Comparison of ENCODE assay signal across 19 mouse cellular contexts in the genomic region with DNA sequence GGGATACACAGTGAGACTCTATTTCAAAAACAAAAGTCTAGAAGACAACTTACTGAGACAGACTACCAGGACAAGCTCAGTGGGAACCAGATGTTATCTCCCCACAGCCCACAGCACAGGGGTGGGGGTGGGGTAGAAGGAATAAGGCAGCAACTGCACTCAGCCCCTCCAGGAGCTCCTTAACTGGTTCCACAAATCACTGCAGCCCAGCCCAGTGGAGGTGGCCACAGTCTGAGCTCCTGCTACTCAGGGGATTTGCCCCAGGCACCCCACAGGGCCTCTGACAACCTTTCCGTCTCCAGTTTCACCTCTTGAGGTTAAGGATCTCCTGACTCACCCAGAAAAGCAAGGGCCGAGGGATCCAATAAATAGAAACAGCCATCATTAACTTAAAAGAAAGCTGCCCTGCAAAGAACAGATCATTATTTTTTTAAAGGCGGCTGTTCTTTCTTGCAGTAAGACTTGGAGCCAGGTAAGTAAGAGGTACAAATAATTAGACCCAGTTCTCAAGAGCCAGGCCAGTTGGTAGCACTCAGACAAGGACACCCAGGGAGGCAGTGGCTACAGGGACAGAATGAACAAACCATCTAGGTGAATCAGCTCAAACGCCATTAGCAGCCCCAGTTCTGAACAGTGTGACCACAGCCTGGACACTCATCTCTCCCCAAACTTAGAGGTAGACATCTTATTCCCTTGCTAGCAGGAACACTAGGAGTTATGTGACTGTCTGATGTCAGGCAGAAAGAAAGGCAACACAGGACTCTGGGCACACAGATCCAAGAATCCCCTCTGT. TPM values are rescaled to one million over a fixed set of nuclear protein-coding genes. Genes with fewer than 3 reads are reported as not detected.
DNase-seq lines count a peak whose midpoint lies in the region; ATAC-seq and TF ChIP-seq lines count a peak whose summit lies in the region.
"Had no signal": no experiment of that assay in that cellular context is flagged by ENCODE, and none has a peak within 500 bp of the region (broad histone marks: within the 10 kb centered on the region; RNA-seq: fewer than 3 reads in every experiment).

No protein-coding gene starts in this region.

- no peak for TF ChIP-seq POLR2A in thymus, adult 2 months (IDR thresholded peaks at IDR 0.05; ENCODE audit: control insufficient read depth, extremely low read depth, insufficient read depth, low read length, poor library complexity)

- H3K4me3 ChIP-seq in gastrocnemius, adult 2 months: no peak overlapping the region
- no peak overlapping the region for H3K4me3 ChIP-seq in thymus, adult 2 months (ENCODE audit: control insufficient read depth, insufficient read depth, low read length)
- H3K4me3 ChIP-seq in embryonic facial prominence, embryonic 15.5 days (replicated peaks): no peak overlapping the region
- H3K4me3 ChIP-seq in liver, embryonic 12.5 days: no peak overlapping the region

- no peak for TF ChIP-seq CTCF in gastrocnemius, adult 2 months (IDR thresholded peaks at IDR 0.05)
- TF ChIP-seq CTCF in thymus, adult 2 months (IDR thresholded peaks at IDR 0.05; ENCODE audit: borderline replicate concordance, control insufficient read depth, extremely low read depth, insufficient read depth, low read length, poor library complexity): no peak

- no peak overlapping the region for H3K9ac ChIP-seq in embryonic facial prominence, embryonic 15.5 days
- no peak overlapping the region for H3K9ac ChIP-seq in liver, embryonic 12.5 days

- H3K9me3 ChIP-seq in embryonic facial prominence, embryonic 15.5 days (replicated peaks): no peaks in the 10 kb centered on the region
- no peaks in the 10 kb centered on the region for H3K9me3 ChIP-seq in liver, embryonic 12.5 days (replicated peaks)

- H3K4me2 ChIP-seq in embryonic facial prominence, embryonic 15.5 days (replicated peaks): no peak overlapping the region
- H3K4me2 ChIP-seq in liver, embryonic 12.5 days: no peak overlapping the region

- peaks cover 3% of the 10 kb centered on the region for H3K4me1 ChIP-seq in thymus, adult 2 months (replicated peaks; ENCODE audit: control insufficient read depth, insufficient read depth, low read length)
- peaks cover 13% of the 10 kb centered on the region for H3K4me1 ChIP-seq in embryonic facial prominence, embryonic 15.5 days
- peaks cover 26% of the 10 kb centered on the region for H3K4me1 ChIP-seq in liver, embryonic 12.5 days

- DNase-seq in gastrocnemius, adult 2 months: no peak
- DNase-seq in gastrocnemius, postnatal 36 days: no peak
- DNase-seq in thymus, postnatal 0 days (ENCODE audit: low spot score): peak; percentile 19
- DNase-seq in thymus, adult 2 months: no peak
- no peak for DNase-seq in right cerebral cortex, adult 18-20 months
- no peak for DNase-seq in gastrocnemius, adult 18-20 months (ENCODE audit: low spot score)
- DNase-seq: cerebellum, postnatal 10 days; kidney, adult 8-10 months; layer of hippocampus, adult 9-11 months; lung, adult 2 months had no signal

- 87% methylated on average over 4 of the region's 4 CpGs for WGBS in thymus, adult 2 months
- 17% methylated on average over 4 of the region's 4 CpGs for WGBS in embryonic facial prominence, embryonic 15.5 days
- WGBS in liver, embryonic 12.5 days (ENCODE audit: insufficient replicate concordance): 55% methylated on average over 4 of the region's 4 CpGs

- peak overlapping the region; percentile 54; the same call in 1 of the 2 replicates for H3K27ac ChIP-seq in gastrocnemius, adult 2 months
- no peak overlapping the region for H3K27ac ChIP-seq in thymus, adult 2 months (ENCODE audit: control insufficient read depth, insufficient read depth, low read length)
- H3K27ac ChIP-seq in embryonic facial prominence, embryonic 15.5 days (replicated peaks): peak overlapping the region; percentile 55; the same call in 1 of the 2 replicates
- no peak overlapping the region for H3K27ac ChIP-seq in liver, embryonic 12.5 days
- H3K27ac ChIP-seq: hindbrain, postnatal 0 days had no signal

- H3K36me3 ChIP-seq in thymus, adult 2 months (ENCODE audit: control insufficient read depth, insufficient read depth, low read length): no peaks in the 10 kb centered on the region
- H3K36me3 ChIP-seq in embryonic facial prominence, embryonic 15.5 days: no peaks in the 10 kb centered on the region
- H3K36me3 ChIP-seq in liver, embryonic 12.5 days: no peaks in the 10 kb centered on the region

- ATAC-seq in embryonic facial prominence, embryonic 15.5 days (ENCODE audit: insufficient number of reproducible peaks, low FRiP score, low TSS enrichment, low read depth): peak; percentile 32; the same call in 1 of the 2 replicates
- ATAC-seq in liver, embryonic 12.5 days: no peak
- ATAC-seq: hindbrain, postnatal 0 days had no signal

- H3K27me3 ChIP-seq in thymus, adult 2 months (ENCODE audit: control insufficient read depth, insufficient read depth, low read length): no peaks in the 10 kb centered on the region
- H3K27me3 ChIP-seq in embryonic facial prominence, embryonic 15.5 days: no peaks in the 10 kb centered on the region
- H3K27me3 ChIP-seq in liver, embryonic 12.5 days (replicated peaks): no peaks in the 10 kb centered on the region

- intact Hi-C loops in gastrocnemius, adult 2 months (cut with DNase I): no loop called here
- intact Hi-C loops in gastrocnemius, postnatal 36 days (cut with DNase I): no loop called here

RNA-seq across cellular contexts. Expression of a gene that starts 11.9 kb away (rescaled TPM):
- 10 to 100 TPM; 13.3 to 13.9 TPM for total RNA-seq in gastrocnemius, adult 2 months (2021)
- total RNA-seq in gastrocnemius, postnatal 36 days (2021): 10 to 100 TPM; 10.9 to 15.1 TPM
- 43.9 and 49.5 TPM in 2 replicates for polyA plus RNA-seq in thymus, postnatal 0 days (2015; fragmentation: Nextera tagmentation; extraction: Ambion mirVana)
- polyA plus RNA-seq in thymus, adult 2 months (2012; rRNA removed): 56.2 and 60.9 TPM in 2 replicates
- 54.1 and 61.4 TPM in 2 replicates for polyA plus RNA-seq in embryonic facial prominence, embryonic 15.5 days (2015; fragmentation: Nextera tagmentation; extraction: Ambion mirVana)
- polyA plus RNA-seq in liver, embryonic 12.5 days (2016; fragmentation: Nextera tagmentation; extraction: Ambion mirVana): 27.7 and 29.9 TPM in 2 replicates
- 10 to 100 TPM; 13.8 to 14.4 TPM for total RNA-seq in gastrocnemius, adult 18-20 months (2021)

RNA-seq across cellular contexts. Expression of a gene that starts 12.1 kb away (rescaled TPM):
- 1 to 10 TPM; 6.6 to 8.6 TPM for total RNA-seq in gastrocnemius, adult 2 months (2021)
- 1 to 10 TPM; 7.7 to 7.8 TPM for total RNA-seq in gastrocnemius, postnatal 36 days (2021)
- 20.1 and 25.8 TPM in 2 replicates for polyA plus RNA-seq in thymus, postnatal 0 days (2015; fragmentation: Nextera tagmentation; extraction: Ambion mirVana)
- 6.4 and 7.1 TPM in 2 replicates for polyA plus RNA-seq in thymus, adult 2 months (2012; rRNA removed)
- 19.0 and 21.7 TPM in 2 replicates for polyA plus RNA-seq in embryonic facial prominence, embryonic 15.5 days (2015; fragmentation: Nextera tagmentation; extraction: Ambion mirVana)
- 11.6 and 13.2 TPM in 2 replicates for polyA plus RNA-seq in liver, embryonic 12.5 days (2016; fragmentation: Nextera tagmentation; extraction: Ambion mirVana)
- 1 to 10 TPM; 7.9 to 9.1 TPM for total RNA-seq in gastrocnemius, adult 18-20 months (2021)

RNA-seq across cellular contexts. Expression of a gene that starts 22.2 kb away (rescaled TPM):
- not detected for total RNA-seq in gastrocnemius, adult 2 months (2021)
- not detected for total RNA-seq in gastrocnemius, postnatal 36 days (2021)
- polyA plus RNA-seq in thymus, postnatal 0 days (2015; fragmentation: Nextera tagmentation; extraction: Ambion mirVana): 0.37 and 0.44 TPM in 2 replicates
- 0.70 and 1.1 TPM in 2 replicates for polyA plus RNA-seq in thymus, adult 2 months (2012; rRNA removed)
- 5.0 and 5.4 TPM in 2 replicates for polyA plus RNA-seq in embryonic facial prominence, embryonic 15.5 days (2015; fragmentation: Nextera tagmentation; extraction: Ambion mirVana)
- 0.26 and 0.35 TPM in 2 replicates for polyA plus RNA-seq in liver, embryonic 12.5 days (2016; fragmentation: Nextera tagmentation; extraction: Ambion mirVana)
- not detected for total RNA-seq in gastrocnemius, adult 18-20 months (2021)
- total RNA-seq: hindbrain, postnatal 0 days; left cerebral cortex, postnatal 36 days; megakaryocyte-erythroid progenitor cell, adult 5-6 weeks had no signal

RNA-seq across cellular contexts. Expression of a gene that starts 28.9 kb away (rescaled TPM):
- not detected for total RNA-seq in gastrocnemius, adult 2 months (2021)
- total RNA-seq in gastrocnemius, postnatal 36 days (2021): not detected
- 1.5 and 1.6 TPM in 2 replicates for polyA plus RNA-seq in thymus, postnatal 0 days (2015; fragmentation: Nextera tagmentation; extraction: Ambion mirVana)
- polyA plus RNA-seq in thymus, adult 2 months (2012; rRNA removed): 12.5 and 16.3 TPM in 2 replicates
- polyA plus RNA-seq in embryonic facial prominence, embryonic 15.5 days (2015; fragmentation: Nextera tagmentation; extraction: Ambion mirVana): 10.6 and 15.0 TPM in 2 replicates
- polyA plus RNA-seq in liver, embryonic 12.5 days (2016; fragmentation: Nextera tagmentation; extraction: Ambion mirVana): 28.5 and 31.8 TPM in 2 replicates
- under 1 TPM in 1 of 2 experiments, not detected in 1; 0.39 TPM for total RNA-seq in gastrocnemius, adult 18-20 months (2021)
- total RNA-seq: left cerebral cortex, postnatal 36 days had no signal

RNA-seq across cellular contexts. Expression of a gene that starts 33.2 kb away (rescaled TPM):
- total RNA-seq in gastrocnemius, adult 2 months (2021): not detected
- not detected for total RNA-seq in gastrocnemius, postnatal 36 days (2021)
- polyA plus RNA-seq in thymus, postnatal 0 days (2015; fragmentation: Nextera tagmentation; extraction: Ambion mirVana): 0.17 and 1.1 TPM in 2 replicates
- 0.42 and 0.92 TPM in 2 replicates for polyA plus RNA-seq in thymus, adult 2 months (2012; rRNA removed)
- polyA plus RNA-seq in embryonic facial prominence, embryonic 15.5 days (2015; fragmentation: Nextera tagmentation; extraction: Ambion mirVana): 0.36 and 0.37 TPM in 2 replicates
- polyA plus RNA-seq in liver, embryonic 12.5 days (2016; fragmentation: Nextera tagmentation; extraction: Ambion mirVana): not detected in 2 replicates
- total RNA-seq in gastrocnemius, adult 18-20 months (2021): not detected
- total RNA-seq: hindbrain, postnatal 0 days; left cerebral cortex, postnatal 36 days; megakaryocyte-erythroid progenitor cell, adult 5-6 weeks; neutrophil, adult 5-6 weeks had no signal
- polyA plus RNA-seq: frontal cortex, adult 2 months; heart, postnatal 0 days; hindbrain, postnatal 0 days; spleen, adult 2 months had no signal

Comparison
In these comparisons a context has a peak if more than half of its experiments do, and no peak if none do; other contexts are left out.
1. H3K27ac ChIP-seq: peak in gastrocnemius, adult 2 months (single experiment) and embryonic facial prominence, embryonic 15.5 days (single experiment); none in thymus, adult 2 months (single experiment) and liver, embryonic 12.5 days (single experiment).